Mouse (Mus musculus) midbrain, embryonic 10.5 days (tissue): ENCODE results near the gene 4933428G20Rik. TPM values are rescaled to one million over a fixed set of nuclear protein-coding genes. Genes with fewer than 3 reads are reported as not detected.

Experiments used
- DNase-seq: peaks from one replicate; pipeline ENCODE4 v3.0.0-alpha.2; 2017; ENCODE audit warnings: low spot score
- H3K27ac ChIP-seq: fragments of 300-500 bp; sonication (generic); replicated peaks from 2 replicates; pipeline ENCODE4 v1.5.1; 2016; ENCODE audit warnings: mild to moderate bottlenecking
- H3K27me3 ChIP-seq: fragments of 300-500 bp; sonication (generic); 2 replicates; pipeline ENCODE4 v1.6.1; 2016; ENCODE audit warnings: low read depth, mild to moderate bottlenecking; ENCODE audit not compliant: poor library complexity, severe bottlenecking
- H3K36me3 ChIP-seq: fragments of 300-500 bp; sonication (generic); 2 replicates; pipeline ENCODE4 v1.6.1; 2016; ENCODE audit warnings: mild to moderate bottlenecking, moderate library complexity
- H3K4me1 ChIP-seq: fragments of 300-500 bp; sonication (generic); 2 replicates; pipeline ENCODE4 v1.6.1; 2016
- H3K4me3 ChIP-seq: fragments of 300-500 bp; sonication (generic); 2 replicates; pipeline ENCODE4 v1.5.1; 2016; ENCODE audit warnings: mild to moderate bottlenecking, moderate library complexity
- H3K9me3 ChIP-seq: fragments of 300-500 bp; sonication (generic); replicated peaks from 2 replicates; pipeline ENCODE4 v1.6.1; 2016; ENCODE audit warnings: mild to moderate bottlenecking
- WGBS: fragments of 180-500 bp; shearing (Covaris S2); methylation state at CpG from one replicate; pipeline ENCODE4 v1.1.7; 2016; 5-methylcytosine and 5-hydroxymethylcytosine counted together
- polyA plus RNA-seq: library from polyadenylated mRNA; unstranded; fragments of >200 nt; fragmentation: Nextera tagmentation; extraction: Ambion mirVana; gene quantifications from 2 replicates; pipeline ENCODE4 v1.2.1, GENCODE M21; 2016

4933428G20Rik gene
- polyA plus RNA-seq, 1 experiment from 2014 or later = 0.28 TPM

DNA sequence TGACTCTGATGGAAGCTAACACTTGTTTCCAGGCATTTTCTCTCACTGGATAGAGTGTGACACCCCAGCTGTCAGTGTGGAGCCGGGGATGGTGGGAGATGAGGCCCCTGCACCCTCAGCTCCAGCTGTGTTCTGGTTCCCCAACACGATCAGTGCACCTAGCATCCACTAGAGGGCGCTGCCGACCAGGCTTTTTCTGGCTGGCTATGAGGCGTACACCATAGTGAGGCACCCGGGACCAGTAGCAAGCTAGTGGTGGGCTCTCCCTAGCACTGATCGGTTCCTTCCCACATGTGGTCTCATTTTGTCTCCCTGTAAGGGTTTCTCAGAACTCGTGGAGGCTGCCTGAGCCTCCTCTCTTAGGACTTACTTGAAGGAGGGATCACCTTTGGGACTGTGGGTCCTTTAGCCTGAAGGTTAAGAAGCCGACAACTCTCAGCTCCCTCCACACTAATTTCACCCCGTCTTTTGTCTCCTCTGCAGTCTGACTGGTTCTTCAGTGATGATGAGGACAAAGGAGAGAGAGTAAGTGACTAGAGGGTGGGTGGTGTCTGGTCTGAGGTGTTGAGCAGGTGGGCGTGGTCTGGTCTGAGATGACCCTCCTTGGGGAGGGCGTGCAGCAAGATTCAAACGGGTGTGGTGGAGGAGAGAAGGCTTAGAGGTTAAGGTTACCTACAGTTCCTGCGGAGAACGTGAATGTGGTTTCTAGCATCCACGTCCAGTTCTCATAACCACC, 10.4 kb downstream of the 4933428G20Rik start:
- Histone ChIP-seq H3K9me3 (no peaks in the 10 kb centered on the region), H3K27me3 (peaks cover 33% of the 10 kb centered on the region), H3K27ac (no peak overlapping the region), H3K36me3 (peaks cover 6% of the 10 kb centered on the region; the same call in 1 of the 2 replicates), H3K4me3 (peak overlapping the region; percentile 27; the same call in 1 of the 2 replicates), H3K4me1 (peaks cover 15% of the 10 kb centered on the region)
- DNase-seq = peak; percentile 86
- WGBS = 26% methylated on average over 16 of the region's 16 CpGs

DNA sequence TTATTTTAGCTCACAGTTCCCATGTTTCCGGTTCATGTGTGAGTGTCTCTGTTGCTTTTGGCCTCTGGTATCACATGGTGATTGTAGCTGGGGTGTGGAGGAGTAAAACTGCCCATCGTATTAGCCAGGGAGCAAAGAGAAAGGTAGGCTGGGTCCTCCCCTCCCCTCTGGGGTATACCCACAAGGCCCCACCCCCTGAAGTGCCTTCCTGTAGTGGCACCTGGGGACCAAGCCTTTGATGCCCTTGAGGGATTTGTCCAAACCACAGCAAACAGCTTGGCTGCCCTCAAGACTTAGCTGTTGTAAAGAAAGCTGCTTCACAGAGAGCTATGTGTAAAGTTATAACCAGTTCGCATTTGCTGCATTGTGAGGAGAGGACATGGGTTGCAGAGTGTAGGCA, 12.5 kb downstream of the 4933428G20Rik start:
- Histone ChIP-seq H3K27me3 (peaks cover 38% of the 10 kb centered on the region), H3K4me1 (peaks cover 18% of the 10 kb centered on the region), H3K4me3 (no peak overlapping the region), H3K9me3 (no peaks in the 10 kb centered on the region), H3K27ac (no peak overlapping the region), H3K36me3 (peaks cover 5% of the 10 kb centered on the region; the same call in 1 of the 2 replicates)
- 77% methylated on average over 3 of the region's 3 CpGs for WGBS
- DNase-seq = no peak

DNA sequence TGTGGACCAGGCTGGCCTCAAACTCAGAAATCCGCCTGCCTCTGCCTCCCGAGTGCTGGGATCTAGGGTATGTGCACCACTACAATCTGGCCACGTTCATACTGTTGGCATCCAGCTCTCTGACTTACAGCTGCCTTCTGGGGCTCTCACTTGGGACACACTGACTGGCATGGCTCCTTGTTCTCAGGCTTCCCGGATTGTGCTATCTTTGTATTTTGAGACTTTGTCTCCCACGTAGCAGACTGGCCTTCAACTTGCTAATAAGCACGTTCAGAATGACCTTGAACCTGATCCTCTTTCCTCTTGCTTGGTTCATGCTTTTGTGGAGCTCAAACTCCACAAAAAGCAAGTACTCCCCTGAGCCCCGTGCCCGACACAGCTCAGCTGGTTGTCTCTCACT, 14.5 kb downstream of the 4933428G20Rik start:
- Histone ChIP-seq H3K9me3 (no peaks in the 10 kb centered on the region), H3K36me3 (0 out of 2 replicates have a peak, but pooled peaks cover 2% of the 10 kb centered on the region), H3K27me3 (peaks cover 20% of the 10 kb centered on the region), H3K4me1 (peaks cover 16% of the 10 kb centered on the region), H3K4me3 (no peak overlapping the region), H3K27ac (no peak overlapping the region)
- DNase-seq = no peak
- 89% methylated on average over 8 of the region's 8 CpGs for WGBS

DNA sequence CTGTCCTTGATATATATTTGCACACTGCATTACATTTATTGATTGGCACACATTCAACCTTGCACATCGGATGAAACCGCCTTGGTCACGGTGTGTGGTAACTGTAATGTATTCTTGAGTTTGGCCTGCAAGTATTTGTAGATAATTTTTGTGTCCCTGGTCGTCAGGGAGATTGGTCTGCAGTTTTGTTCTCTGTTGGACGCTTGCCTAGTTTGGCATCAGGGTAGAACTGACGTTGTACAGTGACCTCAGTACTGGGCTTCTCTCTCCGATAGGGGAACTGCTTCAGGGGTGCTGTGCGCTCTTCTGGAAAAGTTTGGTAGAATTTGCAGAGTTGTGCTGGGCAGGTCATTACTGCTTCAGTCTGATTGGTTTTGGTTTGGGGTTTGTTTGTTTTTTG, 20.3 kb downstream of the 4933428G20Rik start:
- peaks cover 19% of the 10 kb centered on the region for H3K36me3 ChIP-seq

DNA sequence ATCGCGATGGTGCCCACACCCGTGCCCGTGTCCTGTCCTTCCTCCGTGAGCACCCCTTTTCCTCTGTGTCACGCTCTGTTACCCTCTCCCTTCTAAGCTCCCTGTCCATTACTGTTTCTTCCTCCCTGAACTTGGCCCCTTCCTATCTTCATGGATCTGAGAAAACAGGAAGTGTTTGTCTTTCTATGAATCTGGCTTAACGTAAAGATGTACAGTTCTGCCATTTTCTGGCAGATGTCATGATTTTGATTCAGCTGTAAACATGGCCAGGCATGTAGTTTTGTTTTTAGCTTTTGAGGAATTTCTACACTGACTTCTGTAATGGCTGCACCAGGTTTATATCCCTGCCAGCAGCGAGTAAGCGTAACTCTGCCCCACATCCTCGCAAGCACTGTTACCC, 21.1 kb downstream of the 4933428G20Rik start:
- 0 out of 2 replicates have a peak, but pooled peaks cover 3% of the 10 kb centered on the region for H3K27me3 ChIP-seq
- 92% methylated on average over 10 of the region's 10 CpGs for WGBS
- H3K4me3 ChIP-seq = no peak overlapping the region
- peaks cover 18% of the 10 kb centered on the region for H3K36me3 ChIP-seq
- no peaks in the 10 kb centered on the region for H3K9me3 ChIP-seq
- no peak for DNase-seq
- peaks cover 25% of the 10 kb centered on the region for H3K4me1 ChIP-seq
- H3K27ac ChIP-seq = no peak overlapping the region

More for the DNA sequence above, 20.3 kb downstream of the 4933428G20Rik start:
- H3K9me3 ChIP-seq = no peaks in the 10 kb centered on the region
- no peak for DNase-seq
- 93% methylated on average over 8 of the region's 8 CpGs for WGBS
- 0 out of 2 replicates have a peak, but pooled peaks cover 6% of the 10 kb centered on the region for H3K27me3 ChIP-seq
- H3K27ac ChIP-seq = no peak overlapping the region
- H3K4me3 ChIP-seq = no peak overlapping the region
- peaks cover 24% of the 10 kb centered on the region for H3K4me1 ChIP-seq

DNA sequence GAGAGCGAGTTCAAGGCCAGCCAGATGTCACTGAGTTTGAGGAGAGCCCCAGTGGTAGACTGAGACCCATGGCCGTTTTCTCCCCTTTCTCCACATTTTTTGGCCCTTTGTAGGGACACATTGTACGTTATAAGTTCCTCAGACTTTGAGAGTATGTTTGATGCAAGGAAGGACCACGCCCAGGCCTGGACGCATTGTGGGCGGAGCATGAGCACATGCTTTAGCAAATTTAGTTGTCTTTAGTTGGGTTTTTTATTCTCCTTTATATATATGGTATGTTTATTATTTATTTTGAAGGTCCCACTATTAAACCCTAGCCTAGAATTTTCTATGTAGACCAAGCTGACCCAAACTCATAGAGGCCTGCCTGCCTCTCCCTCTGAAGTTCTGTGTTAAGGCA, 21.8 kb downstream of the 4933428G20Rik start:
- 0 out of 2 replicates have a peak, but pooled peaks cover 3% of the 10 kb centered on the region for H3K27me3 ChIP-seq
- H3K27ac ChIP-seq = no peak overlapping the region
- no peak for DNase-seq
- H3K36me3 ChIP-seq = peaks cover 18% of the 10 kb centered on the region
- no peak overlapping the region for H3K4me3 ChIP-seq
- H3K4me1 ChIP-seq = peaks cover 25% of the 10 kb centered on the region
- no peaks in the 10 kb centered on the region for H3K9me3 ChIP-seq
- WGBS = 92% methylated on average over 6 of the region's 6 CpGs

DNA sequence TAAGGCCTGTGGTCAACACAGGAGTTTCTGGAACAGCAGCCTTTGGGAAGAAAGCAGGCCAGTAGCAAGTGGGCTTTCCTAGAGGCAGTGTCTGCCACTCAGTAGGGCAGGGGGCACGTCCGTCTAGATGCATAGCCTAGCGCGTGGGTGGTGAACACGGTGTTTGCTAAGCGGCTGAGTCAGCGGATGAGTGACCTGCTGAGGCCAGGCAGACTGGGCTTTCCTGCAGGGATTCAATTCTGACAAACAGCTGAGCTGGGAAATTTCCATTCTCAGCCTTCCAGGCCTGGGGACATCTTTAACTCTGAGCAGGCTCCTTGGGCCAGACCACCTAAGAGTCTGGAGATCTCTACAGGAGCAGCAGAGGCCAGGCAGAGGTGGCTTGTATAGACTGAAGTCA, 22.7 kb downstream of the 4933428G20Rik start:
- Histone ChIP-seq H3K4me1 (peaks cover 25% of the 10 kb centered on the region), H3K36me3 (peaks cover 18% of the 10 kb centered on the region), H3K9me3 (no peaks in the 10 kb centered on the region), H3K4me3 (no peak overlapping the region), H3K27me3 (no peaks in the 10 kb centered on the region), H3K27ac (no peak overlapping the region)
- 69% methylated on average over 7 of the region's 7 CpGs for WGBS
- DNase-seq = no peak

DNA sequence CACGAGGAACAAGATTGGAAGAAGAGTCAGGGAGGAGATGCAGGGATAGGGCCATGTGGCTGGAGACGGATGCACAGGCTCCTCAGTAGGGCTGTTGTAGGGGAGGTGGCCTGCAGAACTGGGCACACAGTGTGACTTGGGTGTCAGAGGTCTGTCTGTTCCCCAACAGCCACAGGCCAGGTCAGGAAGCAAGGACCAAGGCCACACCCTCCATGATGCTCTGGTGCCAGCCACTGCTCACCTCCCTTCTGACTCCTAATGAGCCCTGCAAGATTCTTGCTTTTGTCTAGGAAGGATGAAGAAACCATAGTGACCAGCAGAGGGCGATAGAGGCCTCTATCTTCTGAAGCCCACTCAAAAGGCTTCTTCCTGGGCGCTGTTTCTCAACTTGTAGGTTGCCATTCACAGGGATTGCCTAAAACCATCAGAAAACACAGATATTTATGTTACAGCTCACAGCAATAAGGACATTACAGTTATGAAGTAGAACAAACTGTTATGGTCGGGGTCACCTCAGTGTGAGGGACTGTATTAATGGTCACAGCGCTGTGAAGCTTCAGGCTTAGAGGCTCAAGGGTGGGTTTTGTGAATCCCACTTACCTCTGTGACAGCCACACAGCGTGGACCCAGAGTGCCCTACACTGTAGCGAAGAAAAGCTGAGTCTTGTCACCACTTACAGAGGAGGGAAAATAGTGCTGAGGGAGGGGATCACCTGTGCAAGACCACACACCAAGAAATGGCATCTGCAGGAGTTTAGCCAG, 23.6 kb downstream of the 4933428G20Rik start:
- H3K27ac ChIP-seq = no peak overlapping the region; the same call in 1 of the 2 replicates
- peaks cover 20% of the 10 kb centered on the region for H3K36me3 ChIP-seq

DNA sequence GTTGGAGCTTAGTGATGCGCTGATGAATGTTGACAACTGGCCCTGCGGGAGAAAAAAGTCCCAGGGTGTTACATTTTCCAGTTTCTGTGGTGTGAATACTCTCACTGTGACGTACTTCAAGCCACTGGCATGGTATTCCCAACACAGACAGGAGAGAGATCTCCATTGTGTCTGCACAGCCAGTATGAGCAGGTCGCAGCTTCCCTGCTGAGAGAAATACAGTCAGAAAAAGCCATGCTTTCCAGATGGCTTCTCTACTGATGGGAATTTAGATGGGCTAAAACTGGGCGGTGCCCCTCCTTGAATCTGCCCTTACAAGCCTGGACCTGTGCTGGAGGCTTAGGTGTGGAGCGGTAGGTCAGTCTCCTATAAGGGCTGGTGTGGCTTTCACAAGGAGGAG, 28.9 kb downstream of the 4933428G20Rik start:
- Histone ChIP-seq H3K9me3 (no peaks in the 10 kb centered on the region), H3K27me3 (0 out of 2 replicates have a peak, but pooled peaks cover 4% of the 10 kb centered on the region), H3K27ac (no peak overlapping the region), H3K4me3 (no peak overlapping the region), H3K4me1 (peaks cover 13% of the 10 kb centered on the region; the same call in 1 of the 2 replicates), H3K36me3 (peaks cover 28% of the 10 kb centered on the region)
- no peak for DNase-seq
- 90% methylated on average over 6 of the region's 6 CpGs for WGBS

More for the DNA sequence above, 23.6 kb downstream of the 4933428G20Rik start:
- Histone ChIP-seq H3K4me1 (peaks cover 20% of the 10 kb centered on the region), H3K4me3 (no peak overlapping the region), H3K27me3 (no peaks in the 10 kb centered on the region), H3K9me3 (no peaks in the 10 kb centered on the region)
- DNase-seq = peak; percentile 77
- 66% methylated on average over 8 of the region's 8 CpGs for WGBS

DNA sequence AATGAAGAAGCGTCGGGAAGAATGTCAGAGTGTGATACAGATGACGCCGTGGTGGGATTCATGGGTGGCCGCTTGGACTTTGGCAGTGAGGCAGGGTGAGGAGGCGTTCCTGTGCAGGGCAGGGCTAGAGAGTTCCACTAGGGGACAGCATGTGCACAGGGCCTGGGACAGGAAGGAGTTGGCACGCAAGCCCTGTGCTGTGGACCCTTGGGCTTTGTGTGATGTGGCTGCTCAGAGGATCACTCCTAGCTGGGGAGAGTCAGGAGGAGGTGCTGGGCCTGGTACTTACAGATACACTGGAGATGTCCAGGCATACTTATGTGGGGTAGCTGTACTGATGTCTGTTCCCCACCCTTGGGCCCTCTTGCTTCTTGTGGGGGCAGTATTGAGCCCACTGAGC, 30.3 kb downstream of the 4933428G20Rik start:
- H3K27me3 ChIP-seq = peaks cover 10% of the 10 kb centered on the region
- no peak for DNase-seq
- no peak overlapping the region for H3K4me3 ChIP-seq
- H3K27ac ChIP-seq = no peak overlapping the region
- 93% methylated on average over 7 of the region's 7 CpGs for whole genome bisulfite sequencing
- peaks cover 32% of the 10 kb centered on the region for H3K36me3 ChIP-seq
- no peaks in the 10 kb centered on the region for H3K9me3 ChIP-seq
- peaks cover 9% of the 10 kb centered on the region; the same call in 1 of the 2 replicates for H3K4me1 ChIP-seq

DNA sequence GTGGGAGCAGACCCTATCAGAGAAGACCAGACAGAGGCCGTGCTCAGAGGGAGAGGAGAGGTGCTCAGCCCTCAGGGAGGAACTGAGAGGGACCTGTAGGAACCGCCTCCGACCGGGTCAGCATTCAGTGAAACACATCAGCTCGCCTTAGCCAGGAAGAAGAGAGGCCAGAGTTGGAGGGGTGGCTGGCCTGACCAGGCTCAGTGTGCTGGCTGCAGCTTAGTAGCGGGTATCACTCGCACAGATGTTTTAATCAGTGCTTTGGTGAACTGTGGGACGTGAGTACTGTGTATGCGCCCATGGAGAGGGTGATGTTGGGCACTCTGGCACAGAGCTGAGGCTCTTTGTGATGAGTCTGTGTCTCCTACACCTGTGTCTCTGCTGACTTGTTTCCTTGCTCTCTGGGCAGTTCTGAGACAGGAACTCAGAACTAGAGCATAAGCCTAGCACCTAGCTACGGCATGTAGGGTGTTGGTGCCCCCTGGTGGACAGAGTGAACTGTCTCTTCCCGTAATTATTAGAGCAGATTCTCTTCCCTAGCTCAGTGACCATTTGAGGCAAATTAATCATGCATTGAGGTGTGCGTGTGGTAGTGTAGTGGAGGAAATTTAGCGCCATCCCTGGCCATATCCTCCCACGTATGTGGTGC, 31.4 kb downstream of the 4933428G20Rik start:
- WGBS = 48% methylated on average over 14 of the region's 14 CpGs
- peak; percentile 76 for DNase-seq
- peaks cover 41% of the 10 kb centered on the region for H3K36me3 ChIP-seq
- no peaks in the 10 kb centered on the region for H3K9me3 ChIP-seq
- H3K4me1 ChIP-seq = peaks cover 6% of the 10 kb centered on the region
- no peak overlapping the region for H3K4me3 ChIP-seq
- H3K27me3 ChIP-seq = peaks cover 21% of the 10 kb centered on the region
- H3K27ac ChIP-seq = no peak overlapping the region

DNA sequence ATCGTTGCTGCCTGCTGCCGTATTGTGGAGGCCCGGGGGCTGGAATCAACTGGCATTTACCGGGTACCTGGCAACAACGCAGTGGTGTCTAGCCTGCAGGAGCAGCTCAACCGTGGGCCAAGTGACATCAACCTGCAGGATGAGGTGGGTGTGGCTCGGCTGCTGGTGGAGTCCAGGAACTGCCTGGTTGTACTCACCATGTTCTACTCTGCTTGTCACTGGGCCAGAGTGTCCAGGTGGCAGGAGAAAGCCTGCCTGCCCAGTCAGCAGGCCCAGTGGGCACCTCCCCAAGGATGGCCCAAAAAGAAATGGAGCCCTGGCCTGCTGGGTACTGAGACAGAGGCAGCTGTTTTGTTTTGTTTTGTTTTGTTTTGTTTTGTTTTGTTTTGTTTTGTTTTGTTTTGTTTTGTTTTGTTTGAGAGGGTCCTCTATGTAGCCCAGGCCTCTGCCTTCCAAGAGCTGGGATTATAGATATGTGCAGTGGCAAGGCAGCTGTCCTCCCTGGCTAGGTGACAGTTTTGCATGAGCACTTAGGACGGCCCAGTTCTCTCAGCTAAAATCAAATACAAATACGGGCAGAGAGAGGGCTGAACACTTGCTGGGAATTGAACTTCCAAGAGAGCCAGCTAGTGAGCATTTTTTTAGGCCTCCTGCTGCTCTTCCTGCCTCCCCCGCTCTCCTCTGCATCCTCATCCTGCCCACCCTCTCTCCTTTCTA, 33.5 kb downstream of the 4933428G20Rik start:
- no peak for DNase-seq
- 0 out of 2 replicates have a peak overlapping the region, but pooled peaks have one; percentile 6 for H3K27ac ChIP-seq
- H3K27me3 ChIP-seq = peaks cover 43% of the 10 kb centered on the region
- H3K9me3 ChIP-seq = no peaks in the 10 kb centered on the region
- no peak overlapping the region for H3K4me3 ChIP-seq
- H3K4me1 ChIP-seq = peaks cover 13% of the 10 kb centered on the region
- peaks cover 55% of the 10 kb centered on the region for H3K36me3 ChIP-seq
- 82% methylated on average over 10 of the region's 10 CpGs for whole genome bisulfite sequencing
